Mouse (Mus musculus) ovary, adult 18-20 months (tissue): Measurements from ENCODE around the gene Twf1.

Experiments used
- DNase-seq: peaks from one replicate; pipeline ENCODE4 v3.0.0; 2022; ENCODE audit warnings: low spot score, mixed read lengths

Gene Twf1

GRCm38 (mm10) chr15:94589219-94590075 is at the start of gene Twf1:
Gene Twf1, minus strand, starts transcription at chr15:94589889.
- peak; percentile 95 for DNase-seq

GRCm38 (mm10) chr15:94639126-94639525 is 49.4 kb upstream of the Twf1 start:
- DNase-seq: no peak

GRCm38 (mm10) chr15:94638207-94638606 is 48.5 kb upstream of the Twf1 start:
- no peak for DNase-seq

- DNase-seq: no peak
These were observed 44.8 kb upstream of the Twf1 start for GRCm38 (mm10) chr15:94634524-94634923.

DNA sequence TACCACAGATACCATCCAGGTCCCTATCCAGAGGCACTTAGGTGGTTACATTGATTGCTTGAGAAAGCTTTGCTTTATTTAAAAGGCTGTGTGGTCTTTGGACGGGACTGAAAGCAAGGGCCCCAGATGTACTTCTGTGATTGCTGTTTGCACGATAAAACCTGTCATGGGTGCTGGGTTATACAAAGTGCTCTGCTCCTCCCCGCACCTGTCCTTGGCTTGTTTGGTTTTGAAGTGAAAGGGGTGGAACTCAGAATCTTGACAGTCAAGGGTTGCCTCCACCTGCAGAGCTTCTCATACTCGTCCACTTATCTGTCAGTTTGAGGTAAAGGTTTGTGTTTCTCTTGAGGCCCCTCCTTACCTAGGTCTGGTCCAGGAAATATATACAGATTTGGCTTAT is 40.9 kb upstream of the Twf1 start:
- DNase-seq: no peak

- DNase-seq: peak; percentile 8
These were observed 39.3 kb upstream of the Twf1 start, which contains the start of gene Tmem117 for GRCm38 (mm10) chr15:94628830-94629601. Gene Tmem117, plus strand, starts transcription at chr15:94629232.

GRCm38 (mm10) chr15:94628463-94628829 is 38.8 kb upstream of the Twf1 start:
- DNase-seq: no peak

GRCm38 (mm10) chr15:94620909-94621308 is 31.2 kb upstream of the Twf1 start:
- no peak for DNase-seq

DNA sequence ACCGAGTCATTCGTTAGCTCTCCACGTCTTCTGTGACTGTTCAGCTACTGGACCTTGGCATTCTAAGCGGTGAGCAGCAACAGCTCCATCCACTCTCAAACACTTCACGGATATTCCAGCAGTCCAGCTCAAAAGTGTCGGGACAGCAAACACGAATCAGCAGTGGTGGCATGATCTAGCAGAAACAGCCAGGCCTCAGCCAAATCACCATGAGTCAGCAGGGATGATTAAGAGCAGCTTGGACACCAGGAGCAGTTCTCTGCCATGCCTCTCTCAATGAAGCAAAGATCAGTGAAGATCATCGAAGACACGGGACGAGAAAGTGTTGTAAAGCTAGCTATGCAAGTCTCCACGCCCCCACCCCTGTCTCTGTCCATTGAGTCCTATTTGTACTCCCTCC is 26.3 kb upstream of the Twf1 start:
- DNase-seq: no peak

GRCm38 (mm10) chr15:94607768-94608167 is 18.1 kb upstream of the Twf1 start:
- DNase-seq: no peak

DNA sequence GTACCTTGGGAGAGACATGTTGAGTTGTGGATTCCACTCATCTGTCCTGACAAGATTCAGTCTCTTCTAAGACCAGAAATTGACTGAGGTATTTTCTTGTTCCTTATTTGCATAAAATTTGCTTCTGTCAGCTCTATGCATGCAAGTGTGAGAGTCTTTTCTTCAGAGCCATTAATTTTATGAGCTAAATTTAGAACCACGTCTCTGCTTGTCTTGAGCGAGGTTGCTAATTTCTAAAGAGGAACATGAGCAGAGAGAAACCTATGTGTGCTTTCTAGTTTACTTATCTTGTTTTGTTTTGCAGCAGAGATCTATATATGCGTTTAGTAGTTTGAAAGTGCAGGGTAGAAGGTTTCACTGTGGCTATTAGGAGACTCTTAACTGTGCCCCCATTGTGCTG is 12.8 kb upstream of the Twf1 start:
- DNase-seq: no peak

DNA sequence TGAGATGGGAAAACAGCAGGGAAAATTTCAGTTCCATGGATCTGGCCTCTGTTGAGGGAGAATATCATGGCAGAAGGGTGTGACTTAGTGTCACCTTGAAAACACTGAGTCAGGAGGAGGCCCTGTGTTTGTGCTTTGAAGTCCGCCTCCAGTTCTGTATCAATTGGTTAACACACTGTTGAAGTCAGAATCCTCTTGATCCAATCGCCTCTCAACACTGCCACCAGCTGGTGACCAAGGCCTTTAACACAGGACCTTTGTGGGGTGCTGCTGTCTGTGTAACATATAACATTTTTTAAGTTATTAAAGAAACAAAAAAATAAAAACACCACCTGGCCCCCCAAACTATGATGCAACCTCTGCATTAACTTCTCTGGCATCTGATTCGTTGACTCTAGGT is 11.7 kb upstream of the Twf1 start:
- DNase-seq: no peak

DNA sequence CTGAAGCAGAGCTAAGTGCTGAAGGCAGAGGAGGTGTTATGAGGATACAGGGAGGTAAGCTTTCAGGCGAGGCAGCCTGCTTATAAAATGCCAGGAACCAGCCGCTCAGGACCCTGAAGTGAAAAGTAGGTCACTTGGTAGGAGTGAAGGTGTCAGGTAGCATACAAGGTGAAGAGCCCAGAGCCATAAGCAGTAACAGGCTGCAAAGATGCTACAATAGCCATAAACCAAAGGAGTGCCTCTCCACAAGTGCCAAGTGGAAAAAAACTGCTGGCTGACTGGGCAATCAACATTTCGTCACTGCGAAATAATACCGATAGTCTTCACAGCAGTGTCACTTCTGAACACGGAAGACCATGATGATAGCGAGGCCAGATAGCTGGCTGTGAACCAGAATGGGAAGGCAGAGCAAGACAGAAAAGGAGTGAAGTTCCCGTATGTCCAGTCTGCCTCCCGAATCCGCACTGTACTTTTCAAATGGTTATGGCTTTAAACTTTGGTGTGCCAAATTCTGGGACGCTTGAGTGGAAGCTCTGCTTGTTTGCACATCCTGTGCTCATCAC is 10.5 kb upstream of the Twf1 start:
- no peak for DNase-seq

- DNase-seq: no peak
These were observed 3.9 kb upstream of the Twf1 start for GRCm38 (mm10) chr15:94593586-94593985.

GRCm38 (mm10) chr15:94591356-94591755 is 1.7 kb upstream of the Twf1 start:
- DNase-seq: no peak

DNA sequence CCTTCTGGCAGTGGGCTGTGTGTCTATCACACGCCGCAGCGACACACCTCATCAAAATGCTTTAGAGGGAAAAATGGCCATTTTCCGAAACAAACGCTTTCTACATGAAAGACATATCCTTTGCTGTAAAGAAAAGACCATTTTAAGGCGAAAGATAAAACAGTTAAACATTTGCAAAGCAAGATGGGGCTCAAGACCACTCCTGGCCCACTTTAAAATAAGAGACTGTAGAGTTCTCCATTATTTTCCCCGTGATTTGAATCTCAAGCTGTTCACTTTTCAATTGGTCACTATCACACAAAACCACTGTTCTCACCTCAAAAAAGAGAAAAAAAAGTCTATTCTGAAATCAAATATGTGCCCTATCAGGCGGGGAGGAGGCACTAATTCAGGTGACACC is 394 bp upstream of the Twf1 start:
- DNase-seq: no peak

DNA sequence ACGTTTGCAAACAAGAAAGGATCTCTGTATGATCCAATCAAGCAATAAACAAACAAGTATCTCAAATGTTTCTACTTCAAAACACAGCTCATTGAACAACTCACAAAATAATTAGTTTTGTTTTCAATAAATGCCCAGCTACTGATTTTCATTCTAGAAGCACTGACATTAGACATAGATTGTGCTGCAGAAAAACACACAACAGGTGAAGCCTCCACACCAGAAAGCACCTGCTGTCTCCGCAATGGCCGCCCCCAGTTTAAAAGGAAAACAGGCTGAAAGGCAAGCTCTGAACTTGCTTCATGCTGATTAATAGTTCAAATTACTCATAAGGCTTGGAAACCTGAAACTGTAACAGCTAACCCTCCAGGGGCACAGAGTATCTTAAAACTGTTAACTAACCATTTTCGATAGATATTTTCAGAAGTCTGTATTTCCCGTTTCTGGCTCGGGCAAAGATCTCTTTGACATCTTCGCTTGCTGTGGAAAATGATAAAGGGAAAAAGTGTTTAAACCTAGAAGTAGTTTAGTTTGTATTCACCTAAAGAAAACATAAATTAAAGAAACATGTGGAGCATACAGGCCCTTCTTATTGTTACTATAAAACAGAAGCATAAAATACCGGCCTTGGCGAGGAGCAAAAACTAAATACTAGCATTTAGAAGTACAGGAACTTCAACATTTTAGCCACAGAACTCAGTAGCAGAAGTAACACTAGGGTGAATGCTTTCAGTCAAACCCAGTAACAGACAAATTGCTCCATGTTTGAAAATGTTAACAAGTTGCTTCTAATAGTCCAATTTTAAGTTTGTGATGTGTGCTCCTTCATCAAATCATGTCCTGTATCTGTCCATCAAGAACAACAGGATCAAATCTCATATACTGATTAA is 1.6 kb downstream of the Twf1 start:
- DNase-seq: no peak

DNA sequence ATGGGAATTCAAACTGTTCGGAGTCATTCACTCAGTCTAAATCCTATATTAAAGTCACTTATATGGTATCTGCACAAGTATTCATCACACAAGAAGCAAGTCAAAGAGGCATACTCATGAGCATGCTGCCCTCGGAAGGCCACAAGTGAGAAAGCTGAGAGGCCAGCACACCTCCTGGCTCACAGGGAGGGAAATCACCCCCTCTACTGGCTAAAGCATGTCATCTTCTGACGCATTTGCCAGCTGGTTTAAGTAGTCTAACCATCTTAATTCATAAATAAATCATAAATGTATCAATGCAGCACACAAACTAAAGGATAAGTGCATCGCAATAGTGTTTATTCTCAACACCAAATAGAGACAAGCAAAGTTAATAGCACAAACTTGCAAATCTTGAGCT is 5.0 kb downstream of the Twf1 start:
- no peak for DNase-seq

GRCm38 (mm10) chr15:94583153-94583552 is 6.5 kb downstream of the Twf1 start:
- no peak for DNase-seq

DNA sequence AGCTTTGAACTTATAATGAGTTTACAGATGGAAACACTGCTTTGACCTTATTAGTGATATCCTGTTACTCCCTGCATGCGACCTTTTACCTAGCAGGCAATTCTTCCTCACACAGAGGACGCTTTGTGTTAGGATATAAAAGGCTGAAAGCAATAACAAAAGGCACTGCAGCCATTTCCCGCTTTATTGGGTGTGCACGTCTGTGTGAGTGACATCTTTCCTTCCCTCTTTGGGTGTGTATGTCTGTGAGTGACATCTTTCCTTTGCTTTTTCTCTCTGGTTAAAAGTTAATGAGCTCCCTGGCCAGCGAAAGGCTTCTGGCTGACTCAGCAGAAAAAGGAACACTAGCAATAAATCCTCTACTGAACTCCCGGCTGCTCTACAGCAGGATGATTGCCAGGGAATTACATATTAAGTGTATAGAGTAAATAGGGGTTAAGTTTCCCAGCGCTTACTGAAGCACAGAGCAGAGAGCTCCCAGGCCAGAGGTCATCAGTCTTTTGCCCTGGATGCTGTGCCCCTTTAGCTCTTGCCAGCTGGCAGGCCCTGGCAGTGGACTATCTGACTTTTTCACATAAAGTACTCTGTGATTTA is 7.6 kb downstream of the Twf1 start:
- DNase-seq: no peak

GRCm38 (mm10) chr15:94574566-94575268 is 15.0 kb downstream of the Twf1 start:
- no peak for DNase-seq
